Mouse (Mus musculus) bone marrow, adult 2 months (tissue): ENCODE measurements around the gene Aldh1a7. TPM values are rescaled to one million over a fixed set of nuclear protein-coding genes. Genes with fewer than 3 reads are reported as not detected.

Source experiments
- H3K27ac ChIP-seq: fragments of 200-500 bp; 2 replicates; pipeline ENCODE4 v1.5.1; 2012; ENCODE audit warnings: low read depth, mild to moderate bottlenecking, control low read depth, inconsistent platforms, low read length; ENCODE audit not compliant: control insufficient read depth, poor library complexity, insufficient read depth
- H3K4me1 ChIP-seq: fragments of 200-500 bp; 2 replicates; pipeline ENCODE4 v1.6.1; 2011; ENCODE audit warnings: low read length; ENCODE audit not compliant: control insufficient read depth, insufficient read depth
- H3K4me3 ChIP-seq: fragments of 200-500 bp; replicated peaks from 2 replicates; pipeline ENCODE3; 2011; ENCODE audit warnings: mild to moderate bottlenecking, low read depth, low read length, control low read depth; ENCODE audit not compliant: control insufficient read depth
- CTCF ChIP-seq: fragments of 200-500 bp; IDR thresholded peaks from 2 replicates; pipeline ENCODE4 v1.5.1; 2011; ENCODE audit warnings: low read length, control low read depth; ENCODE audit not compliant: control insufficient read depth, insufficient read depth
- POLR2A ChIP-seq: fragments of 200-500 bp; IDR thresholded peaks from 2 replicates; pipeline ENCODE4 v1.6.1; 2011; ENCODE audit warnings: low read depth, mild to moderate bottlenecking, control low read depth, low read length, borderline replicate concordance; ENCODE audit not compliant: control insufficient read depth
- WGBS: fragments of 180-500 bp; shearing (Covaris S2); methylation state at CpG from one replicate; pipeline ENCODE4 v1.1.7; 2018; 5-methylcytosine and 5-hydroxymethylcytosine counted together
- polyA plus RNA-seq: library from polyadenylated mRNA; stranded (reverse); fragments of >200 nt; gene quantifications from 2 replicates; pipeline ENCODE4 v1.2.4, GENCODE M21; 2011; ENCODE audit warnings: low replicate concordance; ENCODE audit not compliant: missing spikeins, insufficient read depth, insufficient read length

Aldh1a7 gene
- polyA plus RNA-seq, 1 experiment, result 7.3 TPM

DNA sequence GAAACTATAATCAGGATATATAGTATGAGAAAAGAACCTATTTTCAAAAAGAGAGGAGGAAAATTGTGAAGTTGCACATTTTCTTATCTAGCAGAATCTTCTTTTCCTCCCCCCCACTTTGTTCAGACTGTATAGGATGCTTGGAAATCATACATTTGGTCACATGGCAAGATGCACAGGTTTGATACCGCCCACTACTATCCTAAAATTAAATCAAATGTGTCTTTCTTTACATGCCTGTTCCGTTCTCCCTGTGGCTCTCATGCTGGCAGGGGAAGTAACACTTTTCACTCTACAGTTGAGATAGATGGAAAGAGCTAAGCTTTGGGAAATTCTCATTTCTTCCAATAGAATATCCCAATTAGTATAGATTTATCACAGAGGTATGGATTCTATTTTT lies 7.1 kb downstream of the Aldh1a7 start:
- WGBS, result 84% methylated on average over 2 of the region's 2 CpGs
- no peaks in the 10 kb centered on the region for H3K4me1 ChIP-seq
- no peak overlapping the region for H3K27ac ChIP-seq
- H3K4me3 ChIP-seq, result no peak overlapping the region
- TF ChIP-seq POLR2A, result no peak
- no peak for TF ChIP-seq CTCF

DNA sequence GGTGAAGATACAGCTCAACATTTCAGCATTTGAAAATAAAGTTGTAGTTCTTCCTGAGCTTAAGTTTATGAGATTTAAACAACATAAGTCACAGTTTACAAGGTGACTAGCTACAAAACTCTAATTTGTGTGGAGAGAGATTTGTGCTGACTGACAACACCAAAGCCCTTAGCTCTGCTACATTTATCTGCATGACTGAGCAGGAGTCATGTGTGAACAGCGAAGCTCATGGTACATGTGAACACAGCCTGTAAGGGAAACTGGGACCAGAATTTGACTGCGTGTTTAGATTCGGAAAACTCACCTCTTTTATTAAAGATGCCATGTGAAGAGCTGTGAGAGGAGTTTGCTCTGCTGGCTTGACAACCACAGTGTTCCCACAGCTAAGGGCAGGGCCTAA lies 11.7 kb downstream of the Aldh1a7 start:
- no peaks in the 10 kb centered on the region for H3K4me1 ChIP-seq
- TF ChIP-seq CTCF (no peak), POLR2A (no peak)
- 87% methylated on average over 3 of the region's 3 CpGs for WGBS
- no peak overlapping the region for H3K4me3 ChIP-seq
- no peak overlapping the region for H3K27ac ChIP-seq

DNA sequence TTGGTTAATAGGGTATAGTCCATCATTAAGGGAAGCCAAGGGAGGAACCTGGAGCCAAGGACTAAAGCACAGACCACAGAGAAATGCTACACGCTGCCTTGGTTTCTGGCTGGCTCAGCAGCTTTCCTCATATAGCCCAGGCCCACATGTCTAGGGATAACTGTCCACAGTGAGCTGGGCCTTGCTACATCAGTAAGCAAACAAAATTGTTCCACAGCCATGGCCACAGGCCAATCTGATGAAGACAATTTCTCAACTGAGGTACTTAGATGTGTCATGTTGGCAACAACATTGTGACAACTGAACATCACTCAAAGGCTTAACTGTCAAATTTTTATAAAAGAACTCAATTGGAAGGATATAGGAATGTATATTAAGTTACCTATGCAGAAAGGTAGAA lies 12.3 kb downstream of the Aldh1a7 start:
- Histone ChIP-seq H3K4me1 (no peaks in the 10 kb centered on the region), H3K4me3 (no peak overlapping the region), H3K27ac (no peak overlapping the region)
- WGBS, result 87% methylated on average over 1 of the region's 1 CpGs
- TF ChIP-seq CTCF (no peak), POLR2A (no peak)

DNA sequence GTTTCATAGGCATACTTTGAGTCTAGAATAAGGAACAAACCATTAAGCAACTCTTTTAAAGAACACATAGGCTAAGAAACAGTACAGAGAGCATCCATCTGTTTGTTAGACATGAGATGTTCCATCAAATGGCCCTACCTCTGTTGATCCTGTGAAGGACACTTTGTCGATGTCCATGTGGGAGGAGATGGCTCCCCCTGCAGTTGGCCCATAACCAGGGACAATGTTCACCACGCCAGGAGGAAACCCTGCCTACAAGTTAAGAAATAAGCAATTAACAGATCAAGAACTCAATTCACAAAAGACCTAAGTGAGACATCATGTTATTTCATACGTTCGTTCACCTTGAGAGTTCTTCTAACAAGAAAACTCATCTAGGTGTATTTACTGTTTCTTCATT lies 12.8 kb downstream of the Aldh1a7 start:
- H3K4me1 ChIP-seq, result no peaks in the 10 kb centered on the region
- H3K4me3 ChIP-seq, result no peak overlapping the region
- no peak for TF ChIP-seq CTCF
- TF ChIP-seq POLR2A, result no peak
- H3K27ac ChIP-seq, result no peak overlapping the region
- WGBS, result 84% methylated on average over 4 of the region's 4 CpGs

DNA sequence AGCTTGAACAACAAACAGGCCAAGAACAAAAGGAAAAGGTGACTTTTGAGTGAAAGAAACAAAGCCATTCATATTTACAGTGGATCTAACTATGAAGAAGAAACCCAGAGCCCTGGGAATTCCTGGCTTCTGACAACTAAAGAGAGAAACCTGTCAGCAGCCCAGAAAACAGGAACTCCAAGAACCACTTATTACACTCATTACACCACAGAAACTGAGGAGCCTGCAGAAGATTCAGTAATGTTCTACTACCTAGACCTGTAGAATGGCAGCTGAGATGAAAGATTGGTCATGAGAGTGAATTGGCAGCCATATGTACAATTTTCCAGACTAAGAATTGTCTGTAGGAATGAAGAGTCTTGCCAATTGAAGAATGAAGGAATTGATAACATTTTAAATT lies 20.2 kb downstream of the Aldh1a7 start:
- TF ChIP-seq CTCF (no peak), POLR2A (no peak)
- Histone ChIP-seq H3K27ac (no peak overlapping the region), H3K4me3 (no peak overlapping the region), H3K4me1 (no peaks in the 10 kb centered on the region)

DNA sequence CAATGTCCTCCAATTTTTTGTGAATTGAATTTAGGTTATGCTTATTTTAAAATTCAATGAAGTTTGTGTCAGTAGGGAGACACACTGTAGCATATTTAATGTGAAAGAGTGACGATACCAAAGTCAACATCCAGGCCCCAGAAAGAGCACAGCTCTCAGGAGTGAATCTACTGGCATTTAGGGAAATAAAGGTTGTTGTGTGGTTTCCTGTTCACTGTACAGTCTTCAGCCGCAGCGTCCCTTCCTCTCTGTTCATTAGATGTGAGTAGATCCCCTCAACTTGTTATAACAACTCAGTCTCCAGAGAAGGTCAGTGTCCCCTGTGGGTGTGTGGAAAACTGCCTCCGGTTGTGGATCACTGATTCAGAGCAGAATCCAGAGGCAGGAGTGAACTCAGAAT lies 20.6 kb downstream of the Aldh1a7 start:
- 19% methylated on average over 4 of the region's 4 CpGs for WGBS
- TF ChIP-seq POLR2A (no peak), CTCF (no peak)
- no peak overlapping the region for H3K27ac ChIP-seq
- H3K4me3 ChIP-seq, result no peak overlapping the region
- H3K4me1 ChIP-seq, result no peaks in the 10 kb centered on the region

DNA sequence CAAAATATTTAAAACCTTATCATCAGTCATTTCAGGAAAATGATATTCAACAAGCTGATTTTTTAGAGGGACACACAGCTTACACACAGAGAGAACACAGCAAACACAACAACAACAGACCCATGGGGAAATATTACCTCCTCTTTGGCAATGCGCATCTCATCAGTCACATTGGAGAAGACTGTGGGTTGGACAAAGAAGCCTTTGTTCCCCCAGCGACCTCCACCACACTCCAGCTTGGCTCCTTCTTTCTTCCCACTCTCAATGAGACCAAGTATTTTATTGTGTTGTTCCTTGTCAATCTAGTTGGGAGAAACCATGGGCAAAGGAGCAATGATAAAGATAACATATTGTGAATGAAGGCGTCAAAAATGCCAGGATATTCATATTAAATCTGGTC lies 25.3 kb downstream of the Aldh1a7 start:
- 86% methylated on average over 3 of the region's 3 CpGs for WGBS
- H3K27ac ChIP-seq, result no peak overlapping the region
- no peak overlapping the region for H3K4me3 ChIP-seq
- TF ChIP-seq CTCF (no peak), POLR2A (no peak)
- H3K4me1 ChIP-seq, result no peaks in the 10 kb centered on the region

DNA sequence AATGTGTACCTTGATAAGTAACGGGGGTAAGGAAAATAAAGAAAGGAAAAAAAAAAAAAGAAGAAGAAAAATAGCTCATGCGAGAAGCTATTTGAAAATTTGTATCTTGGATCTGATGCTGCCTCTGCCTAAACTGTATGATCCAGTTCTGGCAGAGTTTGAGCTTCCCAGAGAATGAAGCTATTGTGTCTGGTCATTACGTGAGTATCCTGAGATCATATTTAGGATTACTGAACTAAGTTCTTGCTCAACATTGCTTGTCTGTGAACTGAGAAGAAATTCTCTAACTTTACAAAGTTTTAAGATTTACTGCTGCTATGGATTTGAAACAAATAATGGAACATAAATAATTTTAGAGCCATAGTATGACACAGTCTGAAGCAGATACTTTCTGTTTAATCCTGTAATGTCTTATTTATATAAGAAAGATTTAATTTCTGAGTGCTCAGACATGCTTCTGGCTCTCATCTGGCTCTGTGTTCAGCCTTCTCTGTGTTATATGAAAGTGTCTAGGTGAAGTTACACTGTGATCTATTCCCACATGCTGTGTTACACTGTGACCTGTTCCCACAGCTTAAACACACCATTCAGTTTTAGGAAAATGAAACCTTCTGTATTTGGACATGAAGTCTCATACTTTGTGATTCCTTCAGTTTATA lies 49.5 kb downstream of the Aldh1a7 start:
- WGBS, result 76% methylated on average over 3 of the region's 3 CpGs
- TF ChIP-seq POLR2A (no peak), CTCF (no peak)

DNA sequence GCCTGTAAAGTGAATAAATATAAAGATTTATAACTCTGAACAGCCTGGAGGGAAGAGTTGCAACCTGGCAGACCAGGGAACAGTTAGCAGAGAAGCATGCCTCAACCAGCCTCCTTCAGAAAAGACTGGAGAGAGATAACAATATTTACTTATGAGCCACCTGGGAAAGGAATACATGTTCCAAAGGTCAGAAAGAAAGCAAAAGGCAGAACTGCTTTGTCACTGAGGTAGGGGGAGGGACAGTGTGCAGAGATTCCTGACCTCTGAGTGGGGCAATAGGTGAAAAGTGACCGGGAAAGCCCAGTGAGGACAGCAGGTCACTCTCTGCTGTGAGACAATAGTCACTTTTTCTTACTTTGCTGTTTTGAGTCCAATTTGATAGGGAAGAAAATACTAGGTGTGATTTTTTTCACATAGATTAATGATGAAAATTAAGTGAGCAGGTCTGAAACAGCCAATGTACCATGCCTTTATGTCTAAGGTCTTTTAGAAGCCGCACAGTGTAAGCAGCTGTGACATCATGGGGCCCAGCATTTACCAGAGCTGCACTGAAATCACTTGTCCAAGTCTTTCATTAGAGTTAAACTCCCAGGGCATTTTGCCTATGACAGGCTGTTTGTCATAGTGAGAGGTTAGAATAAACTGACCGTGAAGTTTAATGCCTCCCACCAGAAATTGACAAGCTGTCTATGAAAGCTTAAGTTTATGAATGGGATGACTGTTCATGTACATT lies 73.1 kb downstream of the Aldh1a7 start:
- Histone ChIP-seq H3K27ac (no peak overlapping the region), H3K4me3 (no peak overlapping the region), H3K4me1 (no peaks in the 10 kb centered on the region)
- 78% methylated on average over 3 of the region's 3 CpGs for WGBS
- no peak for TF ChIP-seq CTCF
- TF ChIP-seq POLR2A, result no peak

More for the DNA sequence above, 49.5 kb downstream of the Aldh1a7 start:
- H3K4me1 ChIP-seq, result no peaks in the 10 kb centered on the region
- no peak overlapping the region for H3K27ac ChIP-seq
- no peak overlapping the region for H3K4me3 ChIP-seq

DNA sequence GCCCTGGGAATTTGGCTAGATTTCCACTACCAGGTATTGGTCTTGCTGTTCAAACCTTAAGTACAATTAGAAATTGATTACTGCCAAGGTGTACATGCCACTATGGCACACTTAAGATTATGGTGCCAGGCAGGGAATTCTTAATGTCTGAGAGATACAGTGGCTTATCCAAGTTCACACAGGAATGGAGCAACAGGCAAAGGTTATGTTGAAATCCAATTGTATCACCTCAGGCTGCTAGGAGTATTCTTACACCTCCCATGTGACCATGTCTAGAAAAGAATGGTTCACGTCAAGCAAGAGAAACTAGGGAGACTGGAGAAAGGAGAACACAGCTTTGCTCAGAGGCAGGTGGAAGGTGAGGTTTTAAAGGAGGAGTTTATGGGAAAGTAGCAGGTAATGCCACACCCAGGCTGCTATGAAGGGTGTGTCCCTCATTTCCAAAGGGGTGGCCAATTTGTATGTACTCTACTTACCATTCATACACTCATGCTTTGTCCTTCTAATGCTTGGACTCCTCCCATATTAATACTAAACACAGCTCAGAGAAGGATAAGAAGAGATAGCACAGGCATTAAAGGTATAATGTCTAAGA lies 74.2 kb downstream of the Aldh1a7 start:
- 75% methylated on average over 1 of the region's 1 CpGs for WGBS
- Histone ChIP-seq H3K4me1 (no peaks in the 10 kb centered on the region), H3K4me3 (no peak overlapping the region), H3K27ac (no peak overlapping the region)
- TF ChIP-seq POLR2A, result no peak
- no peak for TF ChIP-seq CTCF
